Mouse (Mus musculus) yolk sac, embryonic 10.5 days (tissue): Measurements from ENCODE around the gene Grin3b.

Source experiments
- DNase-seq: peaks from one replicate; pipeline ENCODE4 v3.0.0-alpha.2; 2017; ENCODE audit warnings: low spot score

Gene Grin3b

DNA sequence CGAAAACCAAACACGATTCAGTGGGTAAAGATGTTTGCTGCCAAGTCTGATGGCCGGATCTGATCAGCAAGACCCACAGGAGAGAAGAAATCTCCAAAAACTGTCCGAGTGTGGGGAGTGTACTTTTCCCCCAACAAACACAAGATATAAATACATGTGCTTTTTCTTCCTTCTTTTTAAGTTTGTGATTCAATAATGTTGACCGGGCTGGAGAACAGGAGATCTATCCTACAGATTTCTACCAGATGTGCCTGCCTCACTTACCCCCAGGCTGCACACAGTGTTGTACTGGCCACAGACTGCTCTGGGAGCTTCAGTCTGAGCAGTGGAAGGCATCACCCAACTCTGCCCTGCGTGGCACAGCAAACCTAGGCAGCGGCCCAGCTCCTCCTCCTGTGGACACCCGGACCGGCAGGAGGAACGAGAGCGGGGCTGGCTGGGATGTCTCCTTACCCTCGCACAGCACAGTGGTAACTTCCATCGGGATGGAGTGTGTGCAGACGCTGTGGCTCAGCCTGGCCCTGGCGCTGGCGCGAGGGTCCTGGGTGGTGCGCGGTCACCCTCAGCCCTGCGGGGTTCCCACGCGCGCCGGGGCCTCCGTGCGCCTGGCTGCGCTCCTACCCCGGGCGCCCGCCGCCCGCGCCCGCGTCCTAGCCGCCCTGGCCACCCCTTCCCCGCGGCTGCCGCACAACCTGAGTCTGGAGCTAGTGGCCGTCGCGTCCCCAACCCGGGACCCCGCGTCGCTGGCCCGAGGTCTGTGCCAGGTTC lies at the start of gene Grin3b:
Gene Grin3b (plus strand): TSS at position 301 of the 768 bp plus-strand sequence.
- no peak for DNase-seq

DNA sequence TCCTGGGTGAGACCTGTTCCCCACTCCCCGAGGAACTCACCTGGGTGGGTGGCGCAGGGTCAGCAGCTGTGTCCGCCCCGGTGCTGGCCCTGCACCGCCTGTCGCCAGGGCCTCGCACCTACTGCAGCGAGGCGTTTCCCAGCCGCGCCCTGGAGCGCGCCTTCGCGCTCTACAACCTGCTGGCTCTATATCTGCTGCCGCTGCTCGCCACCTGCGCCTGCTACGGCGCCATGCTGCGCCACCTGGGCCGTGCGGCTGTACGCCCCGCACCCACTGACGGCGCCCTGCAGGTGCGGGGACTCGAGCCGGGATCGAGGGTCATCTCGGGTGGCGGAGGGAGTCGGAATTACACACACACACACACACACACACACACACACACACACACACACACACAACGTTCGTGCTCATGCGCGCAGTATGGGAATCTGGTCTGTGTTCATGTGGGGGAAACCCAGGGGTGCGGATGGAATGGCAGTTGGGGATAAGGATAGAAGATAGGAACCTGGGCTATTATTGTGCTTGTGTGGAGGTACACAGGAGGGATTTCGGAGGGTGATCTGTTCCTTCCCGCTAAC lies 49.5 kb upstream of the Grin3b start, which contains the start of gene R3hdm4:
Gene R3hdm4 (minus strand): TSS at position 251 of the 578 bp plus-strand sequence.
- DNase-seq: no peak

DNA sequence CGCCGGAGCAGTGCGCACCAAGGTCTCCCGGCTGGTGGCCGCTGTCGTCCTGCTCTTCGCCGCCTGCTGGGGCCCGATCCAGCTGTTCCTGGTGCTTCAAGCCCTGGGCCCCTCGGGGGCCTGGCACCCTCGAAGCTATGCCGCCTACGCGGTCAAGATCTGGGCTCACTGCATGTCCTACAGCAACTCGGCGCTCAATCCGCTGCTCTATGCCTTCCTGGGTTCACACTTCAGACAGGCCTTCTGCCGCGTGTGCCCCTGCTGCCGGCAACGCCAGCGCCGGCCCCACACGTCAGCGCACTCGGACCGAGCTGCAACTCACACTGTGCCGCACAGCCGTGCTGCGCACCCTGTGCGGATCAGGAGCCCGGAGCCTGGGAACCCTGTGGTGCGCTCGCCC lies 48.9 kb upstream of the Grin3b start:
- no peak for DNase-seq

DNA sequence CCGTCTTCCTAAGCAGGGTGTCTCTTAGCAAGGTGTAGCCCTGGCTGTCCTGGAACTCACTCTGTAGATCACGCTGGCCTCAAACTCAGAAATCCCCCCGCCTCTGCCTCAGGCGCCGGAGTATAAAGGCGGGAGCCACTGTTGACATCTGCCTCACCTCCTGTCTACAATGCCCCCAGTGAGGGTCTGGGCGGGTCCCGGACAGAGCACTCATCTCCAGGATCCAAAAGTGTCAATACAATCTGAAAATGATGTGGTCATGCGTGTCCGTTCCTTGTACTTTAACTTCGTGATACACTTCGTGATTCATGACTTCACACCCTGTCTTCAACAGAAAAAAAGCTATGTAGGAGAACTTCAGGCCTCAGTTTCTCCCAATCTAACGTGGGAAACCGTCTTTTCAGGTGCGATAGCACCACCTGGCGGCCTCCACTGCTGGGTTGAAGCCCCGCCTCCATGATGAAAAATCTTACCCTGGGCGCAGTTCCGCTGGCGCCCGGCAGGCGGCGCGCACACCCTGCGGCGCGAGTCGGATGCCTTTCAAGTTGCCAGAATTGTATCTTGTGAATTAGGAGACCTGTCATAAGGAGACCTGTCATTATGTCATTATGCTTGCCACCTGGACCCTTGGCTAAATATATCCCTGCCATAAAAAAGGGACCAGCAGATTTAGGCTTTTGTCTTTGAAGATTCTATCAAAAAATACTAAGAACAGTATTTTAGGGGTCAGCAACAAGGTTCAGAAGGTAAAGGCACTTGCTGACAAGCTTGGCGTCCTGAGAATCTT lies 45.3 kb upstream of the Grin3b start:
- peak; percentile 85 for DNase-seq

GRCm38 (mm10) chr10:79925785-79926490 lies 44.6 kb upstream of the Grin3b start:
- DNase-seq: peak; percentile 41

- DNase-seq: peak; percentile 96
Observed at GRCm38 (mm10) chr10:79926491-79927323, 43.8 kb upstream of the Grin3b start, which contains the start of gene Arid3a. Arid3a (plus strand) TSS chr10:79927043.

DNA sequence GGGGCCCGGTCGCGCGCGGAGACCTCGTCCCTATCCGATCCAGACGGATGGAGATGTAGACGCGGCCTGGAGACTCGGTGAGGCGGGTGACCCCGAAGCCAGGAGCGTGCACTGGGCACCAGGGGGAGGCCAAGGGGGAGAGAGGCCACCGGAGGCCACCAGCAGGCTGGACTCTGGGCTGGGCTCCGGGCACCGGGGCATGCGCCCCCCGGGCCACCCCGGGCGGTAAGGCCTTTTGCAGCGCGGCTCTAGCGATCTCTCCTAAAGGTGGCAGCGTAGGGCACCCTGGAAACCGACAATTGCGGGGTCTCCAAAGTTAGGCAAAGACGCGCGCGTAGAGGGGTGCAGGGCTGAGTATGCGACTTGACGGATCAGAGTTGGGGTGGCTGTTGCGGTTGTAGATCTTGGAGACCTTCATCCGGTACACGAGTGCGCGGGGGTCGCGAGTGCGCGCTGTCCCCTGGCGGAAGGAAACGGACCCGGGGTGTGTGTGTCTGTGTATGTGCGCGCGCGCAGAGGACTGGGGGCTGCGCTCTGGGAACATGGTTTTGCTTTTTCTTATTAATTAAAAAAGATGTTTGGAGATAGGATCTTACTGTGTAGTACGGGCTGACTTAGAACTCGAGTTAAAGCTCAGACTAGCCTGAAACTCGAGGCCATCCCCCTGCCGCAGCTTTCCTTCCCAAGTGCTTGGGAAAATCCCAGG lies 43.0 kb upstream of the Grin3b start:
- DNase-seq: peak; percentile 69

DNA sequence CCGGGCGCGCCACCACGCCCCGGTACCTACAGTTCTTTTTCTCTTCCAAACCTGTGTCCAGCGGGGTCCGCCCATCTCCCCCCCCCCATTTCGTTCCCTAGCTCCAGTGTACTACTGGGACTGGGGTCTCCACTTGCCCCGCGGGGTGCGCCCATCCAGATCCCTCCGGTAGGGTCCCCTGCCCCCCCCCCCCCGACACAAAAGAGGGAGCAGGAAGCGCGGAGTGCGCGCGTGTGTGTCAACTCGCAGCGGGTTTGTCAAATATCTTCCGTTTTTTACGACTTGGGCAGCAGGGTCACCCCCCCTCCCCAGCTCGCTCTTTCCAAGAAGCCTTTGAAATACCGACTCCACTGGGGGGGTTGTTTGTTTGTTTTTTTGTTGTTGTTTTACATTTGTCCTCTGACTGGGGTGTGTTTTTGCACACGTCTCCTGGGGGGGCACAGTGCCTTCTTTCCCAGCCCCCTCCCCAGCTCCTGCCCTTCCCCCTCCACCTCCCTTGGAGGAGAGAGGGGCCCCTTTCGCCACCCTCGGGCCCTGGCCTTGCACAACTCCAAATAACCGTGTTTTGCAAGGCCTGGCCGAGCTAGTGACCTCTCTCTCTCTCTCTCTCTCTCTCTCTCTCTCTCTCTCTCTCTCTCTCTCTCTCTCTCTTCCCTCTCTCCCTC lies 42.4 kb upstream of the Grin3b start:
- peak; percentile 87 for DNase-seq

DNA sequence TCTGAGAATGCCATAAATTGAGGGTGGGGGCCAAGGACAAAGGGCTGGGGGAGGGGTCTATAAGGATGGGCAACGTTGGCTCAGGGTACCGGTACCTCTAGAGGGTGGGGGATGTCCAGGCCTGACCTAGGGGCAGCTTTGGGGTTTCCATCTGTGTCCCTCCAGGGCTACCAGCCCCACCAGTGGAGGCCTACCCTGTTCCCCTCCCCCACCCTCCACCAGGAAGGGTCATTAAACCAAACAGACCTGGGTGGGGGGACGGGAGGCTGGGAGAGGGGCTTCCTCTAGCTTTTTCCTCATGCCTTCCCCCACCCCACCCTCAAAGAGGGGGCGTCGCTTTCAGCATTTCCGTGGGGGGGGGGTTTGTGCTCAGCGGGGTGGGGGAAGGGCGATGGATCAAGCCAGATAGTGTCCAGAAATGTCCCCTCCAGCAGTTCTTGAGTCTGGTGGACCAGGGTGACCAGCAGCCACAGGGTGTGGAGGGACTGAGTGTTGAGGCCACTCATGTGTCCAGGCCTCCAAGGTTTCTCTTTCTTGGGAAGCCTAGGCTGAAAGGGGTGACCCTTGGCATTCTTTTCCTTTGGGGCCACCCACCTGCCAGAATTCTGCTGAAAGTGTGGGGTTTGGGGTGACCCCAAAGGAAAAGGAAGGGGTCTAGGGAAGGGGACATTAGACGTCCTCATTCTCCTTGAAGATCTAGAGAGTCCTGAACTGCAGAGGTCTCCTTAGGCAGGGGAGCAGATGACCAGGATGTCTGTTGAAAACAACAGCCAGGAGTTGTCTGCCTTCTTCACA lies 41.4 kb upstream of the Grin3b start:
- DNase-seq: no peak

GRCm38 (mm10) chr10:79929967-79930825 lies 40.3 kb upstream of the Grin3b start:
- DNase-seq: no peak

GRCm38 (mm10) chr10:79930826-79931186 lies 39.7 kb upstream of the Grin3b start:
- no peak for DNase-seq

GRCm38 (mm10) chr10:79931797-79932196 lies 38.7 kb upstream of the Grin3b start:
- no peak for DNase-seq

GRCm38 (mm10) chr10:79932736-79933135 lies 37.8 kb upstream of the Grin3b start:
- DNase-seq: peak; percentile 60

DNA sequence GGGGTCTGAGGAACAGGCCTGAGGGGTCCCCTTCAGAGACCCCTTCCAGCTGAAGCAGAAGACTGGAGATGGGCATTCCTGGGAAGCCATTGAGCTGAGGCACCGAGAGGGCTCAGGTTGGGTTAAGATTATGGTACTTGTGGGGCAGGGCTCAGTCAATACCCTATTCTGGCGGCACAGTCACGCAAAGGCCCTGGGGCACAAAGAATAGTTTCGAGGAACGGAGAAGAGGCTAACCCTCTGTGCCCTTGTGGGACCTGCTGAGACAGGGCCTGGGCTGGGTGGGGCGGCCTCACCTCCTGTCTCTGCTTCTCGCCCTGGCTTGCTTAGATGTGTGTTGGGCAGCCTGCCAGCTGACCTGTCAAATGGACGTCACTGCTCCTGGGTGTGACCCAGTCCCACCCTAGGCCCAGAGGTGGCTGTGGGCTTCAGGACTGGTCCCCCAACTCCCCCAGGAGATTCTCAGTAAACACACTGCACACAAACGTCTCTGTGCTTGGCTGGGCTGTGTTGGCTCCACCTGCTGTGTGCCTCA lies 37.3 kb upstream of the Grin3b start:
- no peak for DNase-seq

DNA sequence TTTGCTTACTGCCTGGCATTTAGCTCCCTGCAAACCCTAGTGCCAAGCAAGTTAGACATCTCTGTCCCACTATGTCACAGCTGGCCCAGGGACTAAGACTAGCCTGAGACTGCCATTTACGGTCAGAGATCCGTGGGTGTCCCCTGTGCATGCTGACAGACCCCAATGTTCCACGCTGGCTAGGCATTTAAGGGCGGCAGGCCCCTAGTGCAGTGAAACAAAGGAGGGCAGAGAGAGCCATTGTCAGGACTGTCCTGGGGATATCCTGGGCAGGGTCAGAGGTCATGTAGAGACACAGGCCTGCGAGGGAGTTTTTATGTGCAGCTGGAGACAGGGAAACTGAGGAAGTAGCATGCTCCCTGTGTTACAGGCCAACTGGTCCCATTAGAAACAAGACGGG lies 36.7 kb upstream of the Grin3b start:
- DNase-seq: no peak

- no peak for DNase-seq
Observed at GRCm38 (mm10) chr10:79934272-79934721, 36.2 kb upstream of the Grin3b start.

GRCm38 (mm10) chr10:79934794-79935569 lies 35.5 kb upstream of the Grin3b start:
- no peak for DNase-seq
